Mouse (Mus musculus) embryonic facial prominence, embryonic 12.5 days (tissue): ENCODE data around the gene Arid1b. TPM values are rescaled to one million over a fixed set of nuclear protein-coding genes. Genes with fewer than 3 reads are reported as not detected.

Source experiments
- ATAC-seq: fragments of 200-750 bp; cut with Nextera tagmentation; 2 replicates; pipeline ENCODE4 v1.8.0; 2017; ENCODE audit not compliant: insufficient number of reproducible peaks, insufficient read depth, low FRiP score, low TSS enrichment
- H3K27ac ChIP-seq: fragments of 300-500 bp; sonication (generic); 2 replicates; pipeline ENCODE4 v1.5.1; 2016; ENCODE audit warnings: mild to moderate bottlenecking
- H3K27me3 ChIP-seq: fragments of 300-500 bp; sonication (generic); 2 replicates; pipeline ENCODE4 v1.6.1; 2016; ENCODE audit warnings: mild to moderate bottlenecking, moderate library complexity
- H3K36me3 ChIP-seq: fragments of 300-500 bp; sonication (generic); 2 replicates; pipeline ENCODE4 v1.6.1; 2016; ENCODE audit warnings: mild to moderate bottlenecking
- H3K4me1 ChIP-seq: fragments of 300-500 bp; sonication (generic); 2 replicates; pipeline ENCODE4 v1.6.1; 2016
- H3K4me2 ChIP-seq: fragments of 300-500 bp; sonication (generic); replicated peaks from 2 replicates; pipeline ENCODE4 v1.6.1; 2016; ENCODE audit warnings: mild to moderate bottlenecking, moderate library complexity
- H3K4me3 ChIP-seq: fragments of 300-500 bp; sonication (generic); 2 replicates; pipeline ENCODE4 v1.5.1; 2016; ENCODE audit warnings: mild to moderate bottlenecking
- H3K9ac ChIP-seq: fragments of 300-500 bp; sonication (generic); 2 replicates; pipeline ENCODE4 v1.6.1; 2016; ENCODE audit warnings: mild to moderate bottlenecking, moderate library complexity
- H3K9me3 ChIP-seq: fragments of 300-500 bp; sonication (generic); 2 replicates; pipeline ENCODE4 v1.6.1; 2016; ENCODE audit warnings: mild to moderate bottlenecking, moderate library complexity
- WGBS: fragments of 180-500 bp; shearing (Covaris S2); methylation state at CpG from one replicate; pipeline ENCODE4 v1.1.7; 2016; 5-methylcytosine and 5-hydroxymethylcytosine counted together
- polyA plus RNA-seq: library from polyadenylated mRNA; unstranded; fragments of >200 nt; fragmentation: Nextera tagmentation; extraction: Ambion mirVana; gene quantifications from 2 replicates; pipeline ENCODE4 v1.2.1, GENCODE M21; 2016

Arid1b gene
- polyA plus RNA-seq, 1 experiment from 2014 or later: 18.5 TPM

DNA sequence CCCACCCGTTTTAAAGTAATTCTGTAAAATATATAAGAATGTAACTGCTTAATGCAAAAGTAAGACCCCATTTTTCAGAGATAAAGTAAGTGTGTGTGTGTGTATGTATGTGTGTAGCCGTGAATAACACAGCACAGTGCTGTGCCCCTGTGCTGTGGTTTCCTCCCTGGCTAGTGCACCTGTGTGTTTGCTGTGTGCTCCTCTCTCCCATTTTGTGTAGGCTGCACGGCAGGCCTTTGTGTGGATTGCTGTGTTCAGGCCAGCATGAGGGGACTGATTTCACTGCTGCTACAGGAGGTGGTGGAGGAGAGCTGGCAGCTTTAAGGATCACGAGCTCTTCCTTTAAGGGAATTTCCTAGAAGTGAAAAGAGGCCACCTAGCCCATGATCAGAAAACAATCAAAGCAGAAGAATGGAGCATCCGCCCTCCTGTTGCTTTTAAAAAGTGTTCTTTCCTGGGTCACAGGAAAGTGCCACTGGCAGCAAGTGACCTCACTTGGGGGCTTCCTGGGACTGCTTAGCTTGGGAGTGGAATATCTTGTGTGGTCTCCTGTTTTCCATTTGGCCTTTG lies 66.5 kb downstream of the Arid1b start:
- H3K4me1 ChIP-seq: peaks cover 49% of the 10 kb centered on the region
- no peak overlapping the region for H3K4me2 ChIP-seq
- 64% methylated on average over 5 of the region's 5 CpGs for WGBS
- H3K36me3 ChIP-seq: no peaks in the 10 kb centered on the region
- H3K4me3 ChIP-seq: no peak overlapping the region
- no peak overlapping the region for H3K9ac ChIP-seq
- ATAC-seq: no peak
- no peak overlapping the region for H3K27ac ChIP-seq
- H3K27me3 ChIP-seq: no peaks in the 10 kb centered on the region
- no peaks in the 10 kb centered on the region for H3K9me3 ChIP-seq

DNA sequence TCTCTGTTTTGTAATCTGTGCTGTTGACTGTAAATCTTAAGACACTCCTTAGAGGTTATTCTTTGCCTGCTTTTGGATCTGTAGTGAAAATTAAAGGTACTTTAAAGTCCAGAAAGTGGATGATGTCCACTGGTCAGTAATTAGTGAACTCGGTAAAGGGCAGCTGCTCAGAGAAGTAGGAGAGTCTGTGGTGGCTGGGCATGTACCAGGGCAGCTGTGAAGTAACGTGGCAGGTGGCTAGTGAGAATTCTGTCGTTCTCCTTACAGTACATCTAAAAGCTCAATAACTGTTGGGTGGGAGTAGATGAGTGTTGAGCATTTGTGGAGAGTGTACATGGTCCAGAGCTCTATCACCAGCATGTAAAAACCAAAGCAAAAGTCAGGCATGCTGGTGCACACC lies 67.1 kb downstream of the Arid1b start:
- Histone ChIP-seq H3K27me3 (no peaks in the 10 kb centered on the region), H3K4me1 (peaks cover 45% of the 10 kb centered on the region), H3K36me3 (no peaks in the 10 kb centered on the region), H3K4me3 (no peak overlapping the region), H3K4me2 (no peak overlapping the region), H3K9me3 (no peaks in the 10 kb centered on the region), H3K27ac (no peak overlapping the region), H3K9ac (no peak overlapping the region)
- ATAC-seq: no peak
- 81% methylated on average over 3 of the region's 3 CpGs for WGBS

GRCm38 (mm10) chr17:5061593-5061992 lies 67.5 kb downstream of the Arid1b start:
- no peak for ATAC-seq
- 68% methylated on average over 5 of the region's 5 CpGs for WGBS
- Histone ChIP-seq H3K4me3 (no peak overlapping the region), H3K27me3 (no peaks in the 10 kb centered on the region), H3K4me2 (no peak overlapping the region), H3K9me3 (no peaks in the 10 kb centered on the region), H3K36me3 (no peaks in the 10 kb centered on the region), H3K27ac (no peak overlapping the region), H3K9ac (no peak overlapping the region), H3K4me1 (peaks cover 42% of the 10 kb centered on the region)

DNA sequence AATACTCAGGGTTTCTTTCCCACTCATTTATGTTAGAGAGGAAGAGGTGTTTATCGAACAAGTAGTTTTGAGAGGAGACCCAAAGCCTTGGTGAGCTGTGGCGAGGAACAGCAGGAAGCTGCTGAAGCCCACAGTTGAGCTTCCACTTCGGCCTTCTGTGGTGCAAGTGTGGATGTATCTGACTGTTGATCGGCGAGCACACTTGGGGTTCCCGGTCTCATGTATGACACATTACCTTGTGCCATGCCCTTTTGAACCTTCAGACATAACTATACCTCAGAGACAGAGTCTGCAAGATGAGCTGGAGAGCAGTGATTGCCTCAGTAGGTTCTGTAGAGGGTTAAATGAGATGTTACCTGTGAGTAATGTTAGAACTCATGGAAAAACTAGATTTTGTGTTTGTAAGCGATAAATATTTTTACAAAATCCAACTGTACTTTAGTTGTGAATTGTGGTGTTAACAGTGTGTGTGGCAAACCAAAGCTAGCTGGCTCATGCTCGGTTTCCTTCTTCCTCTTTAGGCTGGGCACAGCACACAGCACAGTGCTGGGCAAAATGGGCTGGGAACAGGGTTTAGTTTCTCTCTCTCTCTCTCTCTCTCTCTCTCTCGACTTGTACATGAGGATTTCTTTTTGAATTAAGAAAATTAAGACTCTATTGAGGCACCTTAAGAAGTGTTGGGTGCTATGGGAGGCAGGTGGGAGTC lies 69.5 kb downstream of the Arid1b start:
- no peak overlapping the region for H3K4me2 ChIP-seq
- no peaks in the 10 kb centered on the region for H3K27me3 ChIP-seq
- no peaks in the 10 kb centered on the region for H3K36me3 ChIP-seq
- H3K4me3 ChIP-seq: no peak overlapping the region
- WGBS: 89% methylated on average over 9 of the region's 9 CpGs
- no peak overlapping the region for H3K27ac ChIP-seq
- H3K9me3 ChIP-seq: no peaks in the 10 kb centered on the region
- no peak overlapping the region for H3K9ac ChIP-seq
- peaks cover 30% of the 10 kb centered on the region for H3K4me1 ChIP-seq
- no peak for ATAC-seq

DNA sequence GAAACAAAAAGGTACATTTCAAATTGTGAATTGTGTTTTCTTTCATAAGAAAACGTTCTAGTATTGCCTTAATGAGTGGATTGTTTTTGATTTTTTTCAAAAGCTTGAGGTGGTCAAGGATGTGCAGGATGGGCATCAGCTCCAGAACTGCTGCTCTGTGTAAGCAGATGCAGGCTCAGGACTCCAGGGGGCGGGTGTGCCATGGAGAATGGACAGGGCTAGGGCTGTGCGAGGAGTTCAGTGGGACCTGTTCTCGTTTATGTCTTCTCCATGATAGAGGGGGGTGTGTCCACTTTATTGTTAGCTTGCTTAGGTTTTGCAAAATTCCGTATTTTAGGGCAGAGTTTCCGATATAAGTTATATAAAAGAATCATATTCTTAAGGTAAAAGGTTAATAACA lies 70.6 kb downstream of the Arid1b start:
- no peak overlapping the region for H3K27ac ChIP-seq
- H3K9ac ChIP-seq: no peak overlapping the region
- no peak overlapping the region for H3K4me2 ChIP-seq
- H3K9me3 ChIP-seq: no peaks in the 10 kb centered on the region
- ATAC-seq: no peak
- WGBS: 79% methylated on average over 6 of the region's 6 CpGs
- no peak overlapping the region for H3K4me3 ChIP-seq
- H3K4me1 ChIP-seq: peaks cover 18% of the 10 kb centered on the region
- H3K27me3 ChIP-seq: no peaks in the 10 kb centered on the region
- no peaks in the 10 kb centered on the region for H3K36me3 ChIP-seq

- WGBS: 90% methylated on average over 6 of the region's 6 CpGs
- Histone ChIP-seq H3K9me3 (no peaks in the 10 kb centered on the region), H3K36me3 (no peaks in the 10 kb centered on the region), H3K4me1 (peaks cover 17% of the 10 kb centered on the region), H3K9ac (no peak overlapping the region), H3K27ac (no peak overlapping the region), H3K4me2 (no peak overlapping the region), H3K27me3 (no peaks in the 10 kb centered on the region), H3K4me3 (no peak overlapping the region)
- ATAC-seq: no peak
Measured at GRCm38 (mm10) chr17:5065270-5065669, 71.1 kb downstream of the Arid1b start.

- no peak for ATAC-seq
- no peak overlapping the region for H3K4me3 ChIP-seq
- H3K9me3 ChIP-seq: no peaks in the 10 kb centered on the region
- H3K4me2 ChIP-seq: no peak overlapping the region
- peaks cover 12% of the 10 kb centered on the region for H3K4me1 ChIP-seq
- no peaks in the 10 kb centered on the region for H3K27me3 ChIP-seq
- H3K27ac ChIP-seq: no peak overlapping the region
- 80% methylated on average over 8 of the region's 8 CpGs for WGBS
- peaks cover 6% of the 10 kb centered on the region; the same call in 1 of the 2 replicates for H3K36me3 ChIP-seq
- no peak overlapping the region for H3K9ac ChIP-seq
Measured at GRCm38 (mm10) chr17:5066835-5067234, 72.7 kb downstream of the Arid1b start.

GRCm38 (mm10) chr17:5067264-5067663 lies 73.1 kb downstream of the Arid1b start:
- H3K27me3 ChIP-seq: no peaks in the 10 kb centered on the region
- no peak overlapping the region for H3K27ac ChIP-seq
- no peak for ATAC-seq
- no peak overlapping the region for H3K4me3 ChIP-seq
- no peak overlapping the region for H3K4me2 ChIP-seq
- H3K36me3 ChIP-seq: peaks cover 8% of the 10 kb centered on the region; the same call in 1 of the 2 replicates
- H3K4me1 ChIP-seq: peaks cover 8% of the 10 kb centered on the region
- H3K9me3 ChIP-seq: no peaks in the 10 kb centered on the region
- H3K9ac ChIP-seq: no peak overlapping the region
- 59% methylated on average over 4 of the region's 4 CpGs for WGBS

- no peak for ATAC-seq
- H3K9me3 ChIP-seq: no peaks in the 10 kb centered on the region
- WGBS: 91% methylated on average over 3 of the region's 3 CpGs
- peaks cover 8% of the 10 kb centered on the region; the same call in 1 of the 2 replicates for H3K36me3 ChIP-seq
- no peak overlapping the region for H3K9ac ChIP-seq
- peaks cover 8% of the 10 kb centered on the region for H3K4me1 ChIP-seq
- no peak overlapping the region for H3K27ac ChIP-seq
- H3K4me3 ChIP-seq: no peak overlapping the region
- no peaks in the 10 kb centered on the region for H3K27me3 ChIP-seq
- H3K4me2 ChIP-seq: no peak overlapping the region
Measured at GRCm38 (mm10) chr17:5070399-5070798, 76.3 kb downstream of the Arid1b start.

DNA sequence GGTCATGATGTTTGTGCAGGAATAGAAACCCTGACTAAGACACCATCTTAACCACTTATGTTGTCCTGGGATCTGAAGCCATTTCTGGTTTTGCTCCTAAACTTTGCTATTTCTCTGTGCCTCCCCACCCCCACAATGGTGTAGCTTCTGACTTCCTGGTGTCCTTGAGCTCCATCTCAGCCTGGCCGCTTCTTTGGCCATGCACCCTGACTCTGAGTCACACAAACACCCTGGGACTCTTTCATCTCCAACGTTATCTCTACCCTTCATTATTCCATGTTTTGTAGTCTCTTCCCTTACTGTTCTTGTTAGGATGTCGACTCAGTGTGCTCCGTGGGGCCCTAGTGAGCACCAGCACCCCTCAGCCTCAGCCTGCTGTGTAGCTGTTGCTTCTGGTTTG lies 78.4 kb downstream of the Arid1b start:
- no peak overlapping the region for H3K27ac ChIP-seq
- 81% methylated on average over 4 of the region's 4 CpGs for WGBS
- H3K36me3 ChIP-seq: peaks cover 8% of the 10 kb centered on the region; the same call in 1 of the 2 replicates
- H3K9ac ChIP-seq: no peak overlapping the region
- no peaks in the 10 kb centered on the region for H3K9me3 ChIP-seq
- no peak for ATAC-seq
- H3K4me3 ChIP-seq: no peak overlapping the region
- H3K4me2 ChIP-seq: no peak overlapping the region
- H3K4me1 ChIP-seq: no peaks in the 10 kb centered on the region; the same call in none of the 2 replicates
- no peaks in the 10 kb centered on the region for H3K27me3 ChIP-seq

DNA sequence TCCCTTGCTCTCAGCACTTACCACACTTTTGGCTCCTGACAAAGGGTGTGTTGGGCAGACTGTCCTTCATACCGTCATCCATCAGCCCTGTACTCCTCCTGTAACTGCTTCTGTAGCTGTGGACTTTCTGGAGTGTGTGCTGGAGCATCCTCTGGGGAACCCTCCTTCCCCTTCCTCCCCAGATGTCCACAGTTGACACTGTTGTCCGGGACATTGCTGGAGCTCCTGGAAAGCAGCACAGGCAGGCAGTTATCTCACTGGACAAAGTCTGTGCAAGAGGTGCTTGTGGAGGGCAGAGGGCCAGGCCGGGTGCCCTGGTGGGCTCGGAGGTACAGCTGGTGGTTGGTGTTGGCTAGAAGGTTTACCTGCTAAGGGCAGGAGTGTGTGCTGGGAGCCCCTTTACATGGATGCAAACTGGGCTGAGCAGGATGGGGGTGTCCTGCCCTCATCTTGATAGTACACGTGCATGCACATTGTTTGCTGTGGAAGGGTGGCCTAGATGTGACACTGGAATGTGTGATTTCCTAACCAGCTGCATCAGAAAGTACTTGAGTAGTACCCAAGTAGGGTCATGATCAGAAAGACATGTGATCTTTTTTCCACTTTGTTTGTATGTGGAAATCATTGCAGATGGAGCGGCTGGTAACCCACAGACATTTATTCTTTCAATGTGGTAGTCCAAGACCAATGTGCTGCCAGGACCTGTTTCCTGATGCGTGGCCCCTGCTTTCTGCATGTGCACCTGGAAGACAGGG lies 80.8 kb downstream of the Arid1b start:
- H3K4me3 ChIP-seq: no peak overlapping the region
- H3K27ac ChIP-seq: no peak overlapping the region
- peaks cover 9% of the 10 kb centered on the region for H3K4me1 ChIP-seq
- WGBS: 85% methylated on average over 7 of the region's 7 CpGs
- H3K36me3 ChIP-seq: peaks cover 8% of the 10 kb centered on the region; the same call in 1 of the 2 replicates
- H3K27me3 ChIP-seq: no peaks in the 10 kb centered on the region
- no peak overlapping the region for H3K4me2 ChIP-seq
- H3K9me3 ChIP-seq: no peaks in the 10 kb centered on the region
- no peak overlapping the region for H3K9ac ChIP-seq
- ATAC-seq: no peak

DNA sequence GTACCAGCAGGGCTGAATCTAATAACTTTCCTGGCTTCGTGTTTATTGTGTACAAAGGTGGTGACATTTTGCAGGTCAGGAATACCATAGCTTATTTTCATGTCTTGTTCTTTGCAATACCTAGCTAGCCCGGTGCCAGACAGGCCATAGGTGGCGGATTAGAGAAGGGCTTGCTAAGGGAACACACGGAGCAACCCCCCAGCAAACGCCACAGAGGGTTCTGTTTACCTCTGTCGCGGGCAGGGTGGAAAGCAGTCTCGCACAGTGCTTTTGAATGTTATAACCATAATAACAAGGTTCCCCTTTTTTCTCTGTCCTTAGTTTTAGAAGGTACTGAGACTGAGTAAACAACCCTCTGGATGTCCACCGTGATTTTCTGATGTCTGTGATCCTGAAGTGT lies 83.9 kb downstream of the Arid1b start:
- peaks cover 34% of the 10 kb centered on the region for H3K4me1 ChIP-seq
- no peak overlapping the region for H3K27ac ChIP-seq
- WGBS: 68% methylated on average over 9 of the region's 9 CpGs

More for the DNA sequence above, 83.9 kb downstream of the Arid1b start:
- Histone ChIP-seq H3K9ac (no peak overlapping the region), H3K36me3 (no peaks in the 10 kb centered on the region), H3K27me3 (no peaks in the 10 kb centered on the region), H3K9me3 (no peaks in the 10 kb centered on the region), H3K4me3 (no peak overlapping the region), H3K4me2 (no peak overlapping the region)
- no peak for ATAC-seq
